Mouse (Mus musculus): Measurements from ENCODE around the gene Top2a.

DNA sequence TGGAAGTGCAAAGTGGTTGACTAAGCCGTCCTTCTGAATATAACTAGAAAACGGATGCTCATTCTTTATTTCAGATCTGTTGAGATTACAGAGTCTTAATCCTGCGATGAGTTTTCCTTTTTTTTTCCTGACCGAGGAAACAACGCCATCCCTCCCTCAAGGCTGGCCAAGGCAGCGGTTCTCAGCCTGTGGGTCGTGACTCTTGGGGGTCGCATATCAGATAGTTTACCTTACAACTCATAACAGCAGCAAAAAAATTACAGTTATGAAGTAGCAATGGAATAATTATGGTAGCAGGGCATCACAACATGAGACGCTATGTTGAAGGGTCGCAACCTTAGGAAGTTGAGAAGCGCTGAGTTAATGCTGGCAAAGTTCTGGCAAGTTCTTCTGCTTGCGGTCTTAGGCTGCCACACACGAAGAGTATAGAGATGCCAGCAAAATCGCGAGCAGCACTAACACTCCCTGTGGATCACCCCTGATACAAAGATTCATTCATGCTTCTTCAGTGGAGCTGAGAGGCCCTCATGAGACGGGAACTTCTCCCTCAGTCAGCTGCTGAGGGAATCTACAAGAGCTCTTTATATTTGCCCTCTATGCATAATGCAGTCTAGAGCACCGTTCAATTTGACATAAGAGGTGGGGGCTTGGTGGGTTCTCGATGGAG lies 612 bp upstream of the Top2a start:
- TF ChIP-seq POLR2A (IDR thresholded peaks at IDR 0.05; ENCODE audit: borderline replicate concordance, control insufficient read depth, low read depth, low read length), result no peak
- no peak for TF ChIP-seq CTCF (IDR thresholded peaks at IDR 0.05; ENCODE audit: control insufficient read depth, insufficient read depth, low read length)

Data from bone marrow, adult 2 months (tissue).